Mouse (Mus musculus) CH12.LX (cell line): ENCODE measurements around the gene Stk33. TPM values are rescaled to one million over a fixed set of nuclear protein-coding genes. Genes with fewer than 3 reads are reported as not detected.
"Not testable (repeated sequence)": the region's sequence is repeated elsewhere in the genome, so short reads cannot be mapped to it uniquely, and the experiment has no call there.

ENCODE experiments used
- DNase-seq: peaks from one replicate; pipeline ENCODE4 v3.0.0-alpha.2; 2013; ENCODE audit errors: extremely low read depth
- H3K27ac ChIP-seq: 2 replicates; pipeline ENCODE4 v1.5.1; 2012; ENCODE audit warnings: low read depth, mild to moderate bottlenecking, control low read depth, moderate library complexity; ENCODE audit not compliant: insufficient read depth
- H3K27me3 ChIP-seq: replicated peaks from 2 replicates; pipeline ENCODE3; 2012; ENCODE audit warnings: inconsistent platforms
- H3K36me3 ChIP-seq, 2 experiments: replicated peaks in 1 of 2; 2 replicates each; pipeline versions ENCODE3 to v1.6.1; 2012; ENCODE audit warnings: inconsistent platforms in 1 of 2, low read length in 1 of 2, mild to moderate bottlenecking in 1 of 2, mixed read lengths in 1 of 2, moderate library complexity in 1 of 2; ENCODE audit not compliant: control insufficient read depth in 1 of 2, insufficient read depth in 1 of 2
- H3K4me1 ChIP-seq, 2 experiments: 2 replicates each; pipeline ENCODE4 v1.6.1; 2012; ENCODE audit warnings: inconsistent platforms in 1 of 2, moderate library complexity in 1 of 2; ENCODE audit not compliant: insufficient read depth in 2 of 2, control insufficient read depth in 1 of 2
- H3K4me2 ChIP-seq: 2 replicates; pipeline ENCODE4 v1.6.1; 2012; ENCODE audit warnings: low read depth, mild to moderate bottlenecking, control low read depth; ENCODE audit not compliant: poor library complexity, insufficient read depth, severe bottlenecking
- H3K4me3 ChIP-seq, 3 experiments: fragments of 150-350 bp in 1 of 3; sonication (generic) in 1 of 3; replicated peaks in 1 of 3; 2 replicates each; pipeline versions ENCODE3 to v1.5.1; 2011 to 2012; ENCODE audit warnings: low read depth in 2 of 3, low read length in 2 of 3, mild to moderate bottlenecking in 2 of 3, moderate library complexity in 2 of 3, control low read depth in 1 of 3, improper control_type of control experiment in 1 of 3, inconsistent platforms in 1 of 3, mixed read lengths in 1 of 3; ENCODE audit not compliant: poor library complexity in 1 of 3
- H3K79me2 ChIP-seq: replicated peaks from 2 replicates; pipeline ENCODE4 v1.6.1; 2012; ENCODE audit warnings: mild to moderate bottlenecking, moderate library complexity; ENCODE audit not compliant: control insufficient read depth, poor library complexity, insufficient read depth, severe bottlenecking; ENCODE audit errors: extremely low read depth
- H3K9ac ChIP-seq: 2 replicates; pipeline ENCODE4 v1.6.1; 2012; ENCODE audit warnings: low read depth, mild to moderate bottlenecking, control low read depth, moderate library complexity; ENCODE audit not compliant: insufficient read depth
- H3K9me3 ChIP-seq: replicated peaks from 2 replicates; pipeline ENCODE3; 2012; ENCODE audit warnings: low read length, inconsistent platforms, mixed read lengths
- BHLHE40 ChIP-seq: IDR thresholded peaks from 2 replicates; pipeline ENCODE4 v1.6.1; 2011; ENCODE audit warnings: mild to moderate bottlenecking, low read depth, low read length, improper control_type of control experiment
- CHD1 ChIP-seq: IDR thresholded peaks from 2 replicates; pipeline ENCODE4 v1.6.1; 2012; ENCODE audit warnings: low read depth, low read length, improper control_type of control experiment, inconsistent platforms
- CHD2 ChIP-seq: IDR thresholded peaks from 2 replicates; pipeline ENCODE4 v1.6.1; 2011; ENCODE audit warnings: low read length, improper control_type of control experiment
- ELF1 ChIP-seq: IDR thresholded peaks from 2 replicates; pipeline ENCODE4 v1.6.1; 2014; ENCODE audit warnings: low read depth, mild to moderate bottlenecking, inconsistent platforms, low read length, improper control_type of control experiment
- GABPA ChIP-seq: IDR thresholded peaks from 2 replicates; pipeline ENCODE4 v1.6.1; 2012; ENCODE audit warnings: low read depth, low read length, improper control_type of control experiment, inconsistent platforms; ENCODE audit not compliant: insufficient replicate concordance
- JUN ChIP-seq: IDR thresholded peaks from 2 replicates; pipeline ENCODE4 v1.6.1; 2011; ENCODE audit warnings: low read depth, mild to moderate bottlenecking, low read length, improper control_type of control experiment, moderate library complexity; ENCODE audit not compliant: insufficient read depth
- JUND ChIP-seq: conservative IDR thresholded peaks from 2 replicates; pipeline ENCODE4 v1.6.1; 2011; ENCODE audit warnings: low read depth, low read length, improper control_type of control experiment
- KAT2A ChIP-seq: IDR thresholded peaks from 2 replicates; pipeline ENCODE4 v1.6.1; 2012; ENCODE audit warnings: low read length, improper control_type of control experiment, inconsistent platforms; ENCODE audit not compliant: insufficient replicate concordance
- MAFK ChIP-seq: IDR thresholded peaks from 2 replicates; pipeline ENCODE4 v1.6.1; 2011; ENCODE audit warnings: low read length, improper control_type of control experiment; ENCODE audit not compliant: insufficient replicate concordance
- MXI1 ChIP-seq: IDR thresholded peaks from 2 replicates; pipeline ENCODE4 v1.6.1; 2011; ENCODE audit warnings: mild to moderate bottlenecking, low read depth, low read length, improper control_type of control experiment
- NRF1 ChIP-seq: IDR thresholded peaks from 2 replicates; pipeline ENCODE4 v1.6.1; 2014; ENCODE audit warnings: low read depth, mild to moderate bottlenecking, inconsistent platforms, low read length, improper control_type of control experiment, moderate library complexity
- PAX5 ChIP-seq: IDR thresholded peaks from 2 replicates; pipeline ENCODE4 v1.6.1; 2012; ENCODE audit warnings: low read length, inconsistent platforms, mixed read lengths
- SMC3 ChIP-seq: IDR thresholded peaks from 2 replicates; pipeline ENCODE4 v1.6.1; 2011; ENCODE audit warnings: low read depth, low read length, improper control_type of control experiment
- TCF12 ChIP-seq: IDR thresholded peaks from 2 replicates; pipeline ENCODE4 v1.6.1; 2014; ENCODE audit warnings: low read depth, mild to moderate bottlenecking, inconsistent platforms, low read length, improper control_type of control experiment
- USF1 ChIP-seq: IDR thresholded peaks from 2 replicates; pipeline ENCODE4 v1.6.1; 2014; ENCODE audit warnings: low read depth, mild to moderate bottlenecking, inconsistent platforms, low read length, improper control_type of control experiment
- dilution Hi-C: fragments of 300-500 bp; cut with MboI; formaldehyde crosslinking; loops from 2 replicates; pipeline ENCODE4 v1.14.3; 2020; ENCODE audit warnings: low sequenced_read_pairs; ENCODE audit not compliant: extremely low pct_unique_long_range_greater_than_20kb, extremely low pct_ligation_motif_present
- in situ Hi-C: fragments of 300-500 bp; cut with MboI; formaldehyde crosslinking; loops from 3 replicates; pipeline ENCODE4 v1.14.3; 2019; ENCODE audit warnings: low sequenced_read_pairs, low pct_ligation_motif_present, low pct_unique_long_range_greater_than_20kb, mixed read lengths
- polyA plus RNA-seq: library from polyadenylated mRNA; unstranded; fragments of >175 nt; gene quantifications from 2 replicates; pipeline ENCODE4 v1.2.1, GENCODE M21; 2012; ENCODE audit warnings: low read depth; ENCODE audit not compliant: insufficient read length
- total RNA-seq, 2 experiments: library from RNA; depleted of rRNA; stranded (reverse); fragments of 300-350 nt in 1 of 2; fragments of >200 nt in 1 of 2; gene quantifications; 2 replicates each; pipeline ENCODE4 v1.2.3; 2012 to 2014

The Stk33 gene
- total and polyA plus RNA-seq, 3 experiments = not detected

GRCm38 (mm10) chr7:109405491-109405890 lies 33.4 kb downstream of the Stk33 start:
- no peak overlapping the region for H3K9ac ChIP-seq
- dilution Hi-C loops = no loop called here
- TF ChIP-seq NRF1 (no peak), CHD1 (no peak), ELF1 (no peak), PAX5 (no peak), GABPA (no peak), USF1 (no peak), BHLHE40 (no peak), MXI1 (no peak), KAT2A (no peak), JUN (no peak), TCF12 (no peak), CHD2 (no peak), JUND (no peak)

GRCm38 (mm10) chr7:109399299-109399698 lies 39.6 kb downstream of the Stk33 start:
- no peak for DNase-seq
- dilution Hi-C loops = no loop called here
- no peak overlapping the region for H3K27ac ChIP-seq
- no peaks in the 10 kb centered on the region for H3K9me3 ChIP-seq
- H3K36me3 ChIP-seq = no peaks in the 10 kb centered on the region
- H3K4me3 ChIP-seq = no peak overlapping the region
- H3K27me3 ChIP-seq = peaks cover 3% of the 10 kb centered on the region
- H3K9ac ChIP-seq = no peak overlapping the region
- no peak overlapping the region for H3K4me2 ChIP-seq
- in situ Hi-C loops = no loop called here
- H3K79me2 ChIP-seq = no peaks in the 10 kb centered on the region
- TF ChIP-seq CHD1 (no peak), ELF1 (no peak), MAFK (no peak)
- no peaks in the 10 kb centered on the region for H3K4me1 ChIP-seq

More at GRCm38 (mm10) chr7:109405491-109405890, 33.4 kb downstream of the Stk33 start:
- DNase-seq = no peak
- Histone ChIP-seq H3K36me3 (no peaks in the 10 kb centered on the region), H3K27ac (no peak overlapping the region), H3K4me1 (no peaks in the 10 kb centered on the region), H3K9me3 (no peaks in the 10 kb centered on the region), H3K4me2 (no peak overlapping the region), H3K79me2 (no peaks in the 10 kb centered on the region), H3K27me3 (no peaks in the 10 kb centered on the region), H3K4me3 (no peak overlapping the region)
- in situ Hi-C loops = loop anchor here (25.0 kb wide), 1 partner anchor 168 kb away; no protein-coding TSS in a partner anchor

GRCm38 (mm10) chr7:109381131-109381530 lies 57.8 kb downstream of the Stk33 start:
- dilution Hi-C loops (no loop called here), in situ Hi-C loops (no loop called here)
- Histone ChIP-seq H3K4me3 (no peak overlapping the region), H3K9me3 (no peaks in the 10 kb centered on the region), H3K9ac (no peak overlapping the region), H3K4me1 (peaks cover 0 to 5% of the 10 kb centered on the region in 2 experiments; a peak in 1 of 4 replicates), H3K36me3 (no peaks in the 10 kb centered on the region), H3K4me2 (no peak overlapping the region), H3K27me3 (no peaks in the 10 kb centered on the region), H3K27ac (no peak overlapping the region), H3K79me2 (no peaks in the 10 kb centered on the region)
- TF ChIP-seq SMC3 = no peak
- no peak for DNase-seq

- H3K4me3 ChIP-seq, DNase-seq, dilution Hi-C loops, H3K36me3 ChIP-seq, H3K4me1 ChIP-seq, H3K9ac ChIP-seq, H3K27me3 ChIP-seq, H3K4me2 ChIP-seq, H3K79me2 ChIP-seq, H3K9me3 ChIP-seq, H3K27ac ChIP-seq, in situ Hi-C loops: not testable (repeated sequence)
These were observed 65.3 kb downstream of the Stk33 start for GRCm38 (mm10) chr7:109373556-109373955.
